Mouse (Mus musculus) midbrain, embryonic 13.5 days (tissue): ENCODE data around the gene Nos3. TPM values are rescaled to one million over a fixed set of nuclear protein-coding genes. Genes with fewer than 3 reads are reported as not detected.

Source experiments
- ATAC-seq: fragments of 200-750 bp; cut with Nextera tagmentation; 2 replicates; pipeline ENCODE4 v1.8.0; 2017; ENCODE audit warnings: mild to moderate bottlenecking, moderate TSS enrichment, moderate library complexity
- H3K27ac ChIP-seq: fragments of 300-500 bp; sonication (generic); 2 replicates; pipeline ENCODE4 v1.5.1; 2015; ENCODE audit warnings: inconsistent platforms, mild to moderate bottlenecking, moderate library complexity
- H3K27me3 ChIP-seq: fragments of 300-500 bp; sonication (generic); 2 replicates; pipeline ENCODE4 v1.6.1; 2015; ENCODE audit warnings: mild to moderate bottlenecking, inconsistent platforms
- H3K36me3 ChIP-seq: fragments of 300-500 bp; sonication (generic); 2 replicates; pipeline ENCODE4 v1.6.1; 2015; ENCODE audit warnings: mild to moderate bottlenecking, inconsistent platforms
- H3K4me1 ChIP-seq: fragments of 300-500 bp; sonication (generic); replicated peaks from 2 replicates; pipeline ENCODE4 v1.6.1; 2015; ENCODE audit warnings: inconsistent platforms
- H3K4me2 ChIP-seq: fragments of 300-500 bp; sonication (generic); replicated peaks from 2 replicates; pipeline ENCODE4 v1.6.1; 2015; ENCODE audit warnings: moderate library complexity, mild to moderate bottlenecking, inconsistent platforms
- H3K4me3 ChIP-seq: fragments of 300-500 bp; sonication (generic); replicated peaks from 2 replicates; pipeline ENCODE4 v1.5.1; 2015; ENCODE audit warnings: mild to moderate bottlenecking, inconsistent platforms
- H3K9ac ChIP-seq: fragments of 300-500 bp; sonication (generic); replicated peaks from 2 replicates; pipeline ENCODE4 v1.6.1; 2015; ENCODE audit warnings: mild to moderate bottlenecking, inconsistent platforms
- H3K9me3 ChIP-seq: fragments of 300-500 bp; sonication (generic); 2 replicates; pipeline ENCODE4 v1.6.1; 2016; ENCODE audit warnings: mild to moderate bottlenecking, inconsistent platforms
- WGBS: fragments of 180-500 bp; shearing (Covaris S2); methylation state at CpG from one replicate; pipeline ENCODE4 v1.1.7; 2015; 5-methylcytosine and 5-hydroxymethylcytosine counted together
- polyA plus RNA-seq: library from polyadenylated mRNA; unstranded; fragments of >200 nt; fragmentation: Nextera tagmentation; extraction: Ambion mirVana; gene quantifications from 2 replicates; pipeline ENCODE4 v1.2.1, GENCODE M21; 2015

Nos3 gene
- polyA plus RNA-seq, 1 experiment from 2014 or later: 7.0 TPM

GRCm38 (mm10) chr5:24380499-24380898 lies 15.9 kb downstream of the Nos3 start:
- H3K9ac ChIP-seq: no peak overlapping the region

GRCm38 (mm10) chr5:24381486-24381885 lies 16.9 kb downstream of the Nos3 start:
- WGBS: 69% methylated on average over 6 of the region's 6 CpGs

More at GRCm38 (mm10) chr5:24380499-24380898, 15.9 kb downstream of the Nos3 start:
- no peak for ATAC-seq
- H3K36me3 ChIP-seq: no peaks in the 10 kb centered on the region
- no peaks in the 10 kb centered on the region for H3K9me3 ChIP-seq
- no peak overlapping the region for H3K4me2 ChIP-seq
- WGBS: 97% methylated on average over 4 of the region's 4 CpGs
- no peak overlapping the region for H3K4me3 ChIP-seq
- H3K27me3 ChIP-seq: peaks cover 15% of the 10 kb centered on the region
- H3K27ac ChIP-seq: no peak overlapping the region
- H3K4me1 ChIP-seq: peaks cover 18% of the 10 kb centered on the region

GRCm38 (mm10) chr5:24381988-24382387 lies 17.4 kb downstream of the Nos3 start:
- peaks cover 30% of the 10 kb centered on the region for H3K27me3 ChIP-seq
- no peak overlapping the region for H3K9ac ChIP-seq
- peaks cover 22% of the 10 kb centered on the region for H3K4me1 ChIP-seq
- WGBS: 70% methylated on average over 2 of the region's 2 CpGs
- no peak overlapping the region for H3K4me2 ChIP-seq
- H3K4me3 ChIP-seq: no peak overlapping the region
- H3K36me3 ChIP-seq: no peaks in the 10 kb centered on the region
- no peak overlapping the region for H3K27ac ChIP-seq
- H3K9me3 ChIP-seq: no peaks in the 10 kb centered on the region
- no peak for ATAC-seq

More at GRCm38 (mm10) chr5:24381486-24381885, 16.9 kb downstream of the Nos3 start:
- ATAC-seq: no peak
- Histone ChIP-seq H3K27ac (no peak overlapping the region), H3K9ac (no peak overlapping the region), H3K9me3 (no peaks in the 10 kb centered on the region), H3K4me1 (peaks cover 18% of the 10 kb centered on the region), H3K36me3 (no peaks in the 10 kb centered on the region), H3K4me3 (no peak overlapping the region), H3K4me2 (no peak overlapping the region), H3K27me3 (peaks cover 25% of the 10 kb centered on the region)

GRCm38 (mm10) chr5:24383026-24383859 lies 18.6 kb downstream of the Nos3 start:
- H3K9ac ChIP-seq: peak overlapping the region; percentile 60
- H3K36me3 ChIP-seq: no peaks in the 10 kb centered on the region
- ATAC-seq: peak; percentile 91
- H3K4me2 ChIP-seq: peak overlapping the region; percentile 66
- WGBS: 1% methylated on average over 34 of the region's 34 CpGs
- H3K9me3 ChIP-seq: no peaks in the 10 kb centered on the region
- H3K4me3 ChIP-seq: peak overlapping the region; percentile 45
- peaks cover 34% of the 10 kb centered on the region for H3K4me1 ChIP-seq
- H3K27ac ChIP-seq: peak overlapping the region; percentile 67
- peaks cover 38% of the 10 kb centered on the region for H3K27me3 ChIP-seq

GRCm38 (mm10) chr5:24384407-24384806 lies 19.8 kb downstream of the Nos3 start:
- ATAC-seq: no peak
- no peaks in the 10 kb centered on the region for H3K9me3 ChIP-seq
- H3K27ac ChIP-seq: no peak overlapping the region
- no peak overlapping the region for H3K4me3 ChIP-seq
- H3K36me3 ChIP-seq: no peaks in the 10 kb centered on the region
- 75% methylated on average over 6 of the region's 6 CpGs for WGBS
- H3K4me1 ChIP-seq: peaks cover 37% of the 10 kb centered on the region
- H3K9ac ChIP-seq: no peak overlapping the region
- peaks cover 50% of the 10 kb centered on the region for H3K27me3 ChIP-seq
- no peak overlapping the region for H3K4me2 ChIP-seq

- no peak overlapping the region for H3K9ac ChIP-seq
- H3K27ac ChIP-seq: no peak overlapping the region
- no peak for ATAC-seq
- 85% methylated on average over 5 of the region's 5 CpGs for WGBS
- no peak overlapping the region for H3K4me3 ChIP-seq
- H3K27me3 ChIP-seq: peaks cover 59% of the 10 kb centered on the region
- peaks cover 37% of the 10 kb centered on the region for H3K4me1 ChIP-seq
- H3K9me3 ChIP-seq: no peaks in the 10 kb centered on the region
- H3K36me3 ChIP-seq: no peaks in the 10 kb centered on the region
- H3K4me2 ChIP-seq: no peak overlapping the region
Measured at GRCm38 (mm10) chr5:24385374-24385773, 20.8 kb downstream of the Nos3 start.

GRCm38 (mm10) chr5:24385887-24386550 lies 21.4 kb downstream of the Nos3 start:
- ATAC-seq: no peak
- no peaks in the 10 kb centered on the region for H3K9me3 ChIP-seq
- H3K36me3 ChIP-seq: no peaks in the 10 kb centered on the region
- no peak overlapping the region for H3K4me3 ChIP-seq
- no peak overlapping the region for H3K9ac ChIP-seq
- no peak overlapping the region for H3K4me2 ChIP-seq
- H3K4me1 ChIP-seq: peaks cover 37% of the 10 kb centered on the region
- WGBS: 80% methylated on average over 10 of the region's 10 CpGs
- H3K27ac ChIP-seq: no peak overlapping the region
- peaks cover 63% of the 10 kb centered on the region for H3K27me3 ChIP-seq

- H3K27me3 ChIP-seq: peaks cover 63% of the 10 kb centered on the region
- whole genome bisulfite sequencing: under 1% methylated on average over 73 of the region's 73 CpGs
- ATAC-seq: peak; percentile 48
- peaks cover 34% of the 10 kb centered on the region for H3K4me1 ChIP-seq
- H3K36me3 ChIP-seq: no peaks in the 10 kb centered on the region
- H3K4me3 ChIP-seq: peak overlapping the region; percentile 48
- H3K9me3 ChIP-seq: no peaks in the 10 kb centered on the region
- no peak overlapping the region for H3K27ac ChIP-seq
- H3K9ac ChIP-seq: peak overlapping the region; percentile 68
- peak overlapping the region; percentile 93 for H3K4me2 ChIP-seq
Measured at GRCm38 (mm10) chr5:24387264-24388241, 22.9 kb downstream of the Nos3 start.

- Histone ChIP-seq H3K27ac (no peak overlapping the region), H3K4me3 (peak overlapping the region; percentile 48), H3K4me1 (peaks cover 26% of the 10 kb centered on the region), H3K4me2 (peak overlapping the region; percentile 93), H3K36me3 (no peaks in the 10 kb centered on the region), H3K9me3 (no peaks in the 10 kb centered on the region), H3K27me3 (peaks cover 63% of the 10 kb centered on the region), H3K9ac (peak overlapping the region; percentile 68)
- ATAC-seq: no peak
- 22% methylated on average over 26 of the region's 26 CpGs for WGBS
Measured at GRCm38 (mm10) chr5:24388246-24388915, 23.8 kb downstream of the Nos3 start.

GRCm38 (mm10) chr5:24389011-24389657 lies 24.5 kb downstream of the Nos3 start:
- Histone ChIP-seq H3K4me2 (no peak overlapping the region), H3K36me3 (no peaks in the 10 kb centered on the region), H3K27ac (no peak overlapping the region), H3K4me1 (peaks cover 26% of the 10 kb centered on the region), H3K4me3 (no peak overlapping the region), H3K9ac (no peak overlapping the region), H3K27me3 (peaks cover 63% of the 10 kb centered on the region), H3K9me3 (no peaks in the 10 kb centered on the region)
- no peak for ATAC-seq
- WGBS: 55% methylated on average over 7 of the region's 7 CpGs

- Histone ChIP-seq H3K4me1 (peaks cover 25% of the 10 kb centered on the region), H3K4me3 (no peak overlapping the region), H3K9me3 (no peaks in the 10 kb centered on the region), H3K9ac (no peak overlapping the region), H3K27me3 (peaks cover 61% of the 10 kb centered on the region), H3K36me3 (no peaks in the 10 kb centered on the region), H3K4me2 (no peak overlapping the region), H3K27ac (no peak overlapping the region)
- WGBS: 74% methylated on average over 4 of the region's 4 CpGs
- ATAC-seq: no peak
Measured at GRCm38 (mm10) chr5:24389658-24390020, 25.0 kb downstream of the Nos3 start.
